Mouse (Mus musculus) limb, embryonic 12.5 days (tissue): ENCODE data around the gene Lhx2. TPM values are rescaled to one million over a fixed set of nuclear protein-coding genes. Genes with fewer than 3 reads are reported as not detected.

Experiments
- ATAC-seq: fragments of 200-750 bp; cut with Nextera tagmentation; 2 replicates; pipeline ENCODE4 v1.8.0; 2017; ENCODE audit warnings: low read depth, moderate TSS enrichment; ENCODE audit not compliant: insufficient number of reproducible peaks, insufficient read depth, low FRiP score, low TSS enrichment
- H3K27ac ChIP-seq: fragments of 300-500 bp; sonication (generic); 2 replicates; pipeline ENCODE4 v1.5.1; 2016; ENCODE audit warnings: mild to moderate bottlenecking, moderate library complexity
- H3K27me3 ChIP-seq: fragments of 300-500 bp; sonication (generic); 2 replicates; pipeline ENCODE4 v1.6.1; 2016; ENCODE audit warnings: mild to moderate bottlenecking, moderate library complexity
- H3K36me3 ChIP-seq: fragments of 300-500 bp; sonication (generic); 2 replicates; pipeline ENCODE4 v1.6.1; 2016; ENCODE audit warnings: mild to moderate bottlenecking, moderate library complexity
- H3K4me1 ChIP-seq: fragments of 300-500 bp; sonication (generic); replicated peaks from 2 replicates; pipeline ENCODE4 v1.6.1; 2016
- H3K4me2 ChIP-seq: fragments of 300-500 bp; sonication (generic); 2 replicates; pipeline ENCODE4 v1.6.1; 2016; ENCODE audit warnings: mild to moderate bottlenecking, moderate library complexity
- H3K4me3 ChIP-seq: fragments of 300-500 bp; sonication (generic); replicated peaks from 2 replicates; pipeline ENCODE4 v1.5.1; 2016; ENCODE audit warnings: mild to moderate bottlenecking
- H3K9ac ChIP-seq: fragments of 300-500 bp; sonication (generic); replicated peaks from 2 replicates; pipeline ENCODE4 v1.6.1; 2016; ENCODE audit warnings: mild to moderate bottlenecking, moderate library complexity
- H3K9me3 ChIP-seq: fragments of 300-500 bp; sonication (generic); 2 replicates; pipeline ENCODE4 v1.6.1; 2016; ENCODE audit warnings: mild to moderate bottlenecking, moderate library complexity
- WGBS: fragments of 180-500 bp; shearing (Covaris S2); methylation state at CpG from one replicate; pipeline ENCODE4 v1.1.7; 2016; 5-methylcytosine and 5-hydroxymethylcytosine counted together
- polyA plus RNA-seq: library from polyadenylated mRNA; unstranded; fragments of >200 nt; fragmentation: Nextera tagmentation; extraction: Ambion mirVana; gene quantifications from 2 replicates; pipeline ENCODE4 v1.2.1, GENCODE M21; 2016

Lhx2 gene
- polyA plus RNA-seq, 1 experiment from 2014 or later, result 42.7 TPM

DNA sequence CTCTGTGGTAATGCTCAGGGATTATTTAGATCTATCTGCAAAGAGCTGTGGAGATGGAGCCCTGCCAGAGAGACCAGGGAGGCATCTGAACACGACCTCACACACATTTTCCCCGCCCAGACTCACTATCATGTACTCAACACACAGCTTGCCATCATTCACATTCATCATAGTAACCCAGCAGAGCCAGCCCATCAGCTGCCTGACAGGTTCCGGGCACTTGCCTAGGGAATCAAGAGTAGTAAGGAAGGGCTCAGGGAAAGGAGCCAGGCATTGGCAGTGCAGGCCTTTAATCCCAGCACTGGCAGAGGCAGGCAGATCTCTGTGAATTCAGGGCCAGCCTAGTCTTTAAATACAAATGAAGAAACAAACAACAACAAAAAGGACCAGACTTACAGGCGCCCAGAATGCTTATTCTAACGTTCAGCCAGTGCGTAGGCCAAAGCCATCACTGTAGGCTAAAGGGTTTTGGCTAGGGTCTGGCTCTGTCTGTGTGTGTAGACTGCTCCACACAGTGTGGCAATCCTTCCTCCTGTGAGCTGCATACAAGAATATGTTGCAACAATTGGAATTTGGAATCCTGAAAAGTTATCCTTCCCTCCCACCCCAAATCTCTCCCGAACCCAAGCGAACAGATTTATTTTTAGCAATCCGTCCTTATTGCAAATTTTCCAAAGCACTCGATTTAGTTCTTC, 48.6 kb downstream of the Lhx2 start:
- H3K4me3 ChIP-seq, result no peak overlapping the region
- H3K4me2 ChIP-seq, result no peak overlapping the region
- H3K27me3 ChIP-seq, result no peaks in the 10 kb centered on the region
- ATAC-seq, result no peak
- no peaks in the 10 kb centered on the region for H3K9me3 ChIP-seq
- no peaks in the 10 kb centered on the region for H3K4me1 ChIP-seq
- no peak overlapping the region for H3K9ac ChIP-seq
- H3K27ac ChIP-seq, result no peak overlapping the region
- 86% methylated on average over 10 of the region's 10 CpGs for WGBS
- no peaks in the 10 kb centered on the region for H3K36me3 ChIP-seq

DNA sequence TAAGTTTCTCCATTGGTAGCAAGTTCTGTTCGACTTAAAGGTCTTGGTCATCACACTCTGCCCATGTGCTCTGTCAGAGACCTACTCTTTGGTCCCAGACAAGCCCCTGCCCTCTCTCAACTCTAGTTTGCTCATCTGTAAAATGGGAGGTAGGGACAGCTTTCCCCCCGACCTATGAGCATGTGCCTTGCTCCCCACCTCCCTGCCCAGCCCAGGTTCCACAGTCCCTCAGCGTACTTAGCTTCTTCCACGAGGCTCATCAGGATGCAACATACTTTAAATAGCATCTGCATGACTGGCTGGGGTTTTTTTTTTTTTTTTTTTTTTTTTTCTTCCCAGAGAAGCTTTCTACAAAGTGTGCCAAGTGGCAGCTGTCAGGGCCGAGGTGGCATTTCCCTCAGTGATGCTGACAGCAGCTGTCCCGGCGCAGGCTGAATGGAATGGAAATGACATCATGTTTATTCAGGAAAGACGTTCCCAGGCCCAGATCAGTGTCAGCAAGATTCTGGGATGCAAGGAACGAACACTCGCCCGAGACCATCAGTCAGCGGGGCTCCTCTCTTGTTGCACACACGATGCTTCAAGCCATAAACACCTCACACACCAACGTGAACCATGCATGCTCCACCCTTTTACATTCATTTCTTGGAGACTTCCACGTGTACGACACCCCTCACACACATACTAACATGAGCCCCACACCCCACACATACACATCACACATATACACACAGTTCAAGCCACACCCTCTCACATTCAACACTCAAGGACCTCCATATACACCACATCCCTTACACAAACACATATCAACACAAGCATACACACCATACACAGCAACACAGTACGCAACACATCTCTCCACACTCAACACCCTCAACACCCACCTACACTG, 56.1 kb downstream of the Lhx2 start:
- no peaks in the 10 kb centered on the region for H3K9me3 ChIP-seq
- no peaks in the 10 kb centered on the region for H3K27me3 ChIP-seq
- no peak overlapping the region for H3K4me2 ChIP-seq
- 80% methylated on average over 17 of the region's 17 CpGs for WGBS
- no peak overlapping the region for H3K27ac ChIP-seq
- ATAC-seq, result no peak
- H3K4me1 ChIP-seq, result no peaks in the 10 kb centered on the region
- no peaks in the 10 kb centered on the region for H3K36me3 ChIP-seq
- no peak overlapping the region for H3K4me3 ChIP-seq
- no peak overlapping the region for H3K9ac ChIP-seq

DNA sequence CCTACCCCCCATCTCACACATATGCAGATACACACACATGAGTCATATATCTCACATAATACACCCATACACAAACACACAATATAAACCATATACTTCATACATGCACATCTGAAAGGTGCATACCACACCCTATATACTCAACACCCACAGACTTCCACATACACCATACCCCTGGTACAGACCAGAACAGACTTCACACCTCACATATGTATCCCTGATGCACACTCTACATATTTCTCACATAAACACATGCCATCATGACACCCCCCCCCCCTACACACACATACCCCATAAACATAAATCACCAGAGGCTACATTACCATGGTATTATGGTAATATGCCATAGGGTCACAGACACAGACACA, 56.8 kb downstream of the Lhx2 start:
- Histone ChIP-seq H3K9me3 (no peaks in the 10 kb centered on the region), H3K4me3 (no peak overlapping the region), H3K4me2 (no peak overlapping the region), H3K4me1 (no peaks in the 10 kb centered on the region), H3K27me3 (no peaks in the 10 kb centered on the region), H3K9ac (no peak overlapping the region), H3K36me3 (no peaks in the 10 kb centered on the region), H3K27ac (no peak overlapping the region)
- ATAC-seq, result peak; percentile 57; the same call in 1 of the 2 replicates

DNA sequence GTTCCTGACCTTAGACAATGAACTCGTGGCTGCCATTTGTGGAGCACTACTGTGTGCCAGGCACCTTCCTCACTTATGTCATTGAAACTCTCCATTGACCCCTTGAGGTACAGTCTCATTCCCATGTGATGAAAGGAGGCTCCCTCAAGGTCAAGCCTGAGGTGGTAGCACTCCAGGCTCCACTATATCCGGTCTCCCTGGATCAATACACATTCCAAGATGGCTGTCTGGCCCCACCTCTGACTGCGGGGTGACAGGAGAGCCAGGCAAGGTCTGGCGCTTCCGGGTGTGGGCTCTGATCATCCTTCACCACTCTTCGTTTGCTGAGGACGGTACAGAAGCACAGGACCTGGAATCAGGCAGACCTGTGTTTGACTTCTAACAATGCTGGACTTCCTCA, 58.2 kb downstream of the Lhx2 start:
- ATAC-seq, result no peak
- Histone ChIP-seq H3K9me3 (no peaks in the 10 kb centered on the region), H3K4me2 (no peak overlapping the region), H3K4me1 (no peaks in the 10 kb centered on the region), H3K9ac (no peak overlapping the region), H3K27me3 (no peaks in the 10 kb centered on the region), H3K36me3 (no peaks in the 10 kb centered on the region), H3K27ac (no peak overlapping the region), H3K4me3 (no peak overlapping the region)
- 74% methylated on average over 7 of the region's 7 CpGs for WGBS

DNA sequence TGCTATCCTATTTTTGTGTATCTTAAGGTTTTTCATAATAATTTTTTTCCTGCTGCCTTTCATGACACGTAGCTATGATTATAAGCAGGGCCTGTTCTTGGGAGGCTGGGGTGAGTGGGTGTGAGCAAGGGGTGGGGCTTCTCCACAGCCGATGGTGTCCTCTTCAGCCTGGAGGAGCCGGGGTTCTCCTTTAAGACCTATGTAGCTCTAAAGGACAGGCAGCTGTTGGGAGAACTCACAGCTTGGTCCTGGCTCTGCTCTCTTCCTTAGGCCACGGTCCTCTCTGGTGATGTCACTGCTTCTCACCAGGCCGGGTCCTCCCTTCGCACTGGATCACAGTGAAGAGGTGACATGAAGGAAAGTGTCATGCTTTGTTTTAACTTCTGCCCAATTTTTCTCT, 58.8 kb downstream of the Lhx2 start:
- Histone ChIP-seq H3K27ac (no peak overlapping the region), H3K4me2 (no peak overlapping the region), H3K36me3 (no peaks in the 10 kb centered on the region), H3K9ac (no peak overlapping the region), H3K4me3 (no peak overlapping the region), H3K4me1 (peaks cover 2% of the 10 kb centered on the region), H3K9me3 (no peaks in the 10 kb centered on the region), H3K27me3 (no peaks in the 10 kb centered on the region)
- WGBS, result 51% methylated on average over 6 of the region's 6 CpGs
- no peak for ATAC-seq

DNA sequence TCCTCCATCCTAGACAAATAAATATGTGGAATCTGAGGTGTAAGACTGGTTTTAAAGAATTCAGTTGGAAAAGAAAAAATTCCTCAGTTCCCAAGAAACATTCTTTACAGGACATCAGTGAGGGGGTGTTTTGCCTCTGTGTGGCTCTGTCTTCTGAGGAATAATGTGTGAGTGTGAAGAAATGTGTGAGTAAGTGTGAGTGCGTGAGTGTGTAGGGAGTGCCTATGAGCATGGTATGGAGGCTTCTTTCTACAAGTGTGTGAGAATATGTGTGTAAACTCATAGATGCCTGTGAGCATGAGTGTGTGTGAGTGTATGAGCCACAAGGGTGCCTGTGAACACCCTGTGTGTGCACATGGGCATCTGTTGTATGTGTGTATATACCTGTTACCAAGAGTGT, 63.5 kb downstream of the Lhx2 start:
- ATAC-seq, result no peak; the same call in 1 of the 2 replicates
- H3K36me3 ChIP-seq, result no peaks in the 10 kb centered on the region
- 0 out of 2 replicates have a peak, but pooled peaks cover 4% of the 10 kb centered on the region for H3K27me3 ChIP-seq
- WGBS, result 98% methylated on average over 1 of the region's 1 CpGs
- H3K9ac ChIP-seq, result no peak overlapping the region
- H3K4me2 ChIP-seq, result 0 out of 2 replicates have a peak overlapping the region, but pooled peaks have one; percentile 6
- no peak overlapping the region for H3K27ac ChIP-seq
- H3K4me3 ChIP-seq, result no peak overlapping the region
- no peaks in the 10 kb centered on the region for H3K9me3 ChIP-seq
- H3K4me1 ChIP-seq, result peaks cover 13% of the 10 kb centered on the region

DNA sequence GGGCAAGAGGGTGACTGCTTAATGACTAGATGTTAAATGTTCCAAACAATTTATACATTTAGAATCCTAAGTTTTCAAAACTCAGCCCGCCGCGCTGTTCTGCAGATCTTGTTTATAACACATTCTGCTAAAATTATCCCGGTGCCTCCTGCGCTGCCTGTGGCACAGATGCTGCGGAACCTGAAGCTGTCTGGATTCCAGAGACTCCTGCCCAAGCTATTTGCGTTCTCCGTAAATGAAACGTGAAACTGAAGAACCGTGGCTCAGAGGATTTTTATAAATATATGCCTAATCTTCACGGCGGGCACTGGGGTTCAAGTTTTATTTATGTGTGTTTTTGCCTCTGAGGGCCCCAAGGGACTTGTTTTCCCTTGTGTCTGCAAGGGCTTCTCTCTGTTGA, 64.2 kb downstream of the Lhx2 start:
- 0 out of 2 replicates have a peak overlapping the region, but pooled peaks have one; percentile 6 for H3K4me2 ChIP-seq
- no peak for ATAC-seq
- WGBS, result 44% methylated on average over 12 of the region's 12 CpGs

DNA sequence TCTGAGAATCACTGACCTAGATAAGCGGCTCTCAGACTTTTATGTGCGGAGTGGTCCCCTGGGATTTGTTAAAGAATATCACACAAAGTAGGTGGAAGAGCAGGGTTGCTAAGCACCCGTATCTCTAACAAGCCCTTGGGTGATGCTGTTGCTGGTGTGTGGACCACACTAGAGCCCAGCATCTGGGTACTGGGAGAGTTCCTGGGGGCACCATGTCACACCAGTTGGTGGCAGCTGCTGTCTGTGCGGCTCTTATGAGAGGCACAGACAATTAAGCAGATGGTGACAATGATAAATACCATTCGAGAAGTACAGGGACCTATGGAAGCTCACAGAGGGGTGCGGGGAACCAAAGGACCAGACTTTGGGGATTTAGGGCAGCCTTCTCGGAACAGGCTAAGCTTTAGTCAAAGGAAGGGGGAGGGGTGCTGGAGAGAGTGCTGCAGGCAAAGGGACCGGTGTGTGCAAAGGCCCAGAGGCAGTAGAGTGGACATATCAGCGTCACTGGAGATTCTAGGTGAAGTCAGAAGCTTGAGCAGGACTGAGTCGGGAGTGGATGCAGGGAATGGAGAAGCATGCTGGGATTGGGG, 65.0 kb downstream of the Lhx2 start:
- WGBS, result 72% methylated on average over 10 of the region's 10 CpGs

More for the DNA sequence above, 64.2 kb downstream of the Lhx2 start:
- no peaks in the 10 kb centered on the region for H3K9me3 ChIP-seq
- H3K36me3 ChIP-seq, result no peaks in the 10 kb centered on the region
- H3K4me1 ChIP-seq, result peaks cover 13% of the 10 kb centered on the region
- H3K27me3 ChIP-seq, result 0 out of 2 replicates have a peak, but pooled peaks cover 4% of the 10 kb centered on the region
- H3K27ac ChIP-seq, result no peak overlapping the region
- no peak overlapping the region for H3K9ac ChIP-seq
- no peak overlapping the region for H3K4me3 ChIP-seq

DNA sequence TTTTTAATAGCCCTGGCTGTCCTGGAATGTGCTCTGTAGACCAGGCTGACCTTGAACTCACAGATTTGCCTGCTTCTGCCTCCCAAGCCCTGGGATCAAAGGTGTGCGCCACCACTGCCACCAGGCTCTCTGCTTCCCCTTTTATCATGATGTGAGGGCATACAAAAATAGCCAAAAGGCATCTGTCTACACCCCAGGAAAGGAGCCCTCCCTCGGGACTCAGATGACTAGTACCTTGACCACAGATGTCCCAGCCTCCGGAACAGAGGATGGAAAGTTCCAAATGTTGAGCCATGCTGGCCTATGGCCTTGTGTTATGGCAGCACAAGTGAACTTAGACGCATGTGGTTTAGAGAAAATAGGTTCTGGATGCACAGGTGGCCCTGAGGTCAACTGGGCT, 66.3 kb downstream of the Lhx2 start:
- Histone ChIP-seq H3K4me2 (no peak overlapping the region), H3K9ac (no peak overlapping the region), H3K9me3 (no peaks in the 10 kb centered on the region), H3K4me1 (peaks cover 23% of the 10 kb centered on the region), H3K27me3 (0 out of 2 replicates have a peak, but pooled peaks cover 4% of the 10 kb centered on the region), H3K4me3 (no peak overlapping the region), H3K27ac (no peak overlapping the region), H3K36me3 (no peaks in the 10 kb centered on the region)
- no peak for ATAC-seq
- whole genome bisulfite sequencing, result 74% methylated on average over 4 of the region's 4 CpGs

More for the DNA sequence above, 65.0 kb downstream of the Lhx2 start:
- Histone ChIP-seq H3K27ac (no peak overlapping the region), H3K36me3 (no peaks in the 10 kb centered on the region), H3K9ac (no peak overlapping the region), H3K4me3 (no peak overlapping the region), H3K4me1 (peaks cover 19% of the 10 kb centered on the region), H3K27me3 (0 out of 2 replicates have a peak, but pooled peaks cover 4% of the 10 kb centered on the region), H3K4me2 (no peak overlapping the region), H3K9me3 (no peaks in the 10 kb centered on the region)
- ATAC-seq, result peak; percentile 54; the same call in 1 of the 2 replicates

DNA sequence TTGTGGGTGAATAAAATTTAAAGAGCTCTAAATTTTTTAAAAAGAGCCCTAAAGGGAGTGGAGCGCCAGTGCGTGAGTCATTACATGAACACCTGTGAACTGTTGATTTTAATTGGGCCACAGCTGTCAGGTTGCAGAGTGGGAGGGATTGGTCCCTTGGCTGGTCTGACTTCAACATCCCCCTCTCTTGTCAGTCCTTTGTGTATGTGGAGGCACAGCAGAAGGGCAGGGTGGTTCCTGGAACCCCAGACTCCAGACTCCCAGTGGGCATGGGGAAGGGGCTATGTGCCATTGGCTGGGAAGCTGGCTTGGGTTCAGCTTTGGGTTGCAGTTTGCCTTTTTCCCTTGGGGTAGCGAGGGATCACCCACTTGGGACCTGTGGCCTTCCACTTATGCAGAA, 70.2 kb downstream of the Lhx2 start:
- no peak overlapping the region for H3K4me2 ChIP-seq
- H3K4me3 ChIP-seq, result no peak overlapping the region
- no peak overlapping the region for H3K27ac ChIP-seq
- WGBS, result 51% methylated on average over 3 of the region's 3 CpGs
- H3K9ac ChIP-seq, result no peak overlapping the region
- peaks cover 10% of the 10 kb centered on the region for H3K4me1 ChIP-seq
- no peak for ATAC-seq
- H3K27me3 ChIP-seq, result peaks cover 32% of the 10 kb centered on the region
- no peaks in the 10 kb centered on the region for H3K9me3 ChIP-seq
- no peaks in the 10 kb centered on the region for H3K36me3 ChIP-seq

DNA sequence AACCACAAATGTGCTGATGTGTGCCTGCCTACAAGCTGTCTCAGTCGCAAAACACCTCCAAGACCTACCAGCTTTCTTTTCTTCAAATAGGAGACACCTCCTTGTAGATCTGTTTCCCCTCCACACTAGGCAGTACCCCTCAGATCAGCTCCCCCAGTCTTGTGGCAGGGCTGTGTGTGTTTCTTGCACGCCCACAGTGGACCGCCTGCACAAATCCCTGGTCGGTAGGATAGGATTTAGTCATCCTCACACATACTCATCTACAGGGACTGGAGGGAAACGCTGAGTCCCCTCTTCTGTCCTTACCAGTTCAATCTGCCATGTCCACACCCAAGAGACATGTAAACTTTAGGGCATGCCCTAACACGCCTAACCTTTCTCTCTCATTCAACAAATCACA, 71.1 kb downstream of the Lhx2 start:
- Histone ChIP-seq H3K4me1 (peaks cover 10% of the 10 kb centered on the region), H3K36me3 (no peaks in the 10 kb centered on the region), H3K4me3 (no peak overlapping the region), H3K27ac (no peak overlapping the region), H3K9me3 (no peaks in the 10 kb centered on the region), H3K27me3 (peaks cover 32% of the 10 kb centered on the region), H3K4me2 (no peak overlapping the region), H3K9ac (no peak overlapping the region)
- ATAC-seq, result no peak
- WGBS, result 88% methylated on average over 6 of the region's 6 CpGs
